Mouse (Mus musculus) left cerebral cortex, adult 8-10 months (tissue): Measurements from ENCODE around the gene Klk7. TPM values are rescaled to one million over a fixed set of nuclear protein-coding genes. Genes with fewer than 3 reads are reported as not detected.

Experiments
- total RNA-seq, 4 experiments: library from RNA; stranded (reverse); gene quantifications; 2 replicates each; pipeline ENCODE4 v1.2.4; 2022

Gene Klk7
- total RNA-seq, 4 experiments from 2014 or later: not detected

Other genes with a start within 250 kb of the Klk7 start
- 1 to 10 TPM; 3.8 to 6.1 (median 4.7) TPM for gene Zfp658, start 249.0 kb upstream of the Klk7 start, total RNA-seq
- gene Zfp719, start 231.7 kb upstream of the Klk7 start, total RNA-seq: 10 to 100 TPM; 17.8 to 18.8 (median 18.2) TPM
- gene Zfp819, start 204.1 kb upstream of the Klk7 start, total RNA-seq: under 1 TPM; 0.26 to 0.35 (median 0.29) TPM
- gene Ceacam18, start 176.6 kb upstream of the Klk7 start, total RNA-seq: not detected
- gene Siglece, start 151.1 kb upstream of the Klk7 start, total RNA-seq: 1 to 10 TPM; 1.1 to 1.3 (median 1.3) TPM
- 1 to 10 TPM; 7.9 to 9.9 (median 9.3) TPM for gene Ctu1, start 139.3 kb upstream of the Klk7 start, total RNA-seq
- not detected for gene Klk14, start 120.9 kb upstream of the Klk7 start, total RNA-seq
- not detected for gene Klk13, start 98.7 kb upstream of the Klk7 start, total RNA-seq
- gene Klk12, start 42.4 kb upstream of the Klk7 start, total RNA-seq: not detected
- not detected for gene Klk11, start 36.7 kb upstream of the Klk7 start, total RNA-seq
- not detected for gene Klk10, start 30.3 kb upstream of the Klk7 start, total RNA-seq
- gene Klk9, start 19.4 kb upstream of the Klk7 start, total RNA-seq: not detected
- gene Klk8, start 13.7 kb upstream of the Klk7 start, total RNA-seq: 1 to 10 TPM; 5.2 to 7.4 (median 6.5) TPM
- gene Klk6, start 13.2 kb downstream of the Klk7 start, total RNA-seq: 1 to 10 TPM; 3.2 to 9.7 (median 6.3) TPM
- gene Klk5, start 30.7 kb downstream of the Klk7 start, total RNA-seq: not detected
- not detected for gene Klk4, start 69.9 kb downstream of the Klk7 start, total RNA-seq
- not detected for gene Klk15, start 122.4 kb downstream of the Klk7 start, total RNA-seq
- not detected for gene Klk1b8, start 139.4 kb downstream of the Klk7 start, total RNA-seq
- not detected for gene Klk1b1, start 155.5 kb downstream of the Klk7 start, total RNA-seq
- not detected for gene Klk1b9, start 164.8 kb downstream of the Klk7 start, total RNA-seq
- gene Klk1b11, start 184.6 kb downstream of the Klk7 start, total RNA-seq: not detected
- gene Klk1b26, start 200.9 kb downstream of the Klk7 start, total RNA-seq: not detected
- gene Klk1b27, start 241.0 kb downstream of the Klk7 start, total RNA-seq: not detected